Mouse (Mus musculus): ENCODE results near the gene Ncam1. TPM values are rescaled to one million over a fixed set of nuclear protein-coding genes. Genes with fewer than 3 reads are reported as not detected.
A peak's percentile ranks its signal among the peaks of the same experiment; 100 is the strongest.

Gene Ncam1
- polyA plus RNA-seq, 1 experiment: 3.2 TPM

GRCm38 (mm10) chr9:49606317-49606716 lies 192.4 kb downstream of the Ncam1 start:
- Histone ChIP-seq H3K27ac (ENCODE audit: insufficient read depth, low read depth, low read length) (no peak overlapping the region), H3K4me1 (ENCODE audit: control insufficient read depth, insufficient read depth, low read length) (no peaks in the 10 kb centered on the region), H3K36me3 (ENCODE audit: control insufficient read depth, insufficient read depth, low read length) (no peaks in the 10 kb centered on the region), H3K27me3 (replicated peaks; ENCODE audit: control insufficient read depth, insufficient read depth, low read length) (no peaks in the 10 kb centered on the region), H3K4me3 (ENCODE audit: insufficient read depth, low read depth, low read length) (no peak overlapping the region)
- TF ChIP-seq CTCF (conservative IDR thresholded peaks at IDR 0.05; ENCODE audit: insufficient read depth, insufficient read length, low read depth, low read length) (no peak), POLR2A (IDR thresholded peaks at IDR 0.05; ENCODE audit: low read depth, low read length) (no peak)
- WGBS: 30% methylated on average over 5 of the region's 5 CpGs
- DNase-seq: peak; percentile 46

GRCm38 (mm10) chr9:49605791-49606190 lies 192.9 kb downstream of the Ncam1 start:
- H3K36me3 ChIP-seq (ENCODE audit: control insufficient read depth, insufficient read depth, low read length): no peaks in the 10 kb centered on the region
- H3K4me3 ChIP-seq (ENCODE audit: insufficient read depth, low read depth, low read length): no peak overlapping the region
- H3K4me1 ChIP-seq (ENCODE audit: control insufficient read depth, insufficient read depth, low read length): no peaks in the 10 kb centered on the region
- no peaks in the 10 kb centered on the region for H3K27me3 ChIP-seq (replicated peaks; ENCODE audit: control insufficient read depth, insufficient read depth, low read length)
- TF ChIP-seq POLR2A (IDR thresholded peaks at IDR 0.05; ENCODE audit: low read depth, low read length) (no peak), CTCF (conservative IDR thresholded peaks at IDR 0.05; ENCODE audit: insufficient read depth, insufficient read length, low read depth, low read length) (no peak)
- DNase-seq: peak; percentile 47
- WGBS: 53% methylated on average over 4 of the region's 4 CpGs
- H3K27ac ChIP-seq (ENCODE audit: insufficient read depth, low read depth, low read length): no peak overlapping the region

GRCm38 (mm10) chr9:49605351-49605750 lies 193.4 kb downstream of the Ncam1 start:
- Histone ChIP-seq H3K4me3 (ENCODE audit: insufficient read depth, low read depth, low read length) (no peak overlapping the region), H3K4me1 (ENCODE audit: control insufficient read depth, insufficient read depth, low read length) (no peaks in the 10 kb centered on the region), H3K27me3 (replicated peaks; ENCODE audit: control insufficient read depth, insufficient read depth, low read length) (no peaks in the 10 kb centered on the region), H3K27ac (ENCODE audit: insufficient read depth, low read depth, low read length) (no peak overlapping the region), H3K36me3 (ENCODE audit: control insufficient read depth, insufficient read depth, low read length) (no peaks in the 10 kb centered on the region)
- TF ChIP-seq POLR2A (IDR thresholded peaks at IDR 0.05; ENCODE audit: low read depth, low read length): no peak
- 84% methylated on average over 3 of the region's 3 CpGs for WGBS
- DNase-seq: no peak

- H3K27ac ChIP-seq (ENCODE audit: insufficient read depth, low read depth, low read length): no peak overlapping the region
- H3K4me1 ChIP-seq (ENCODE audit: control insufficient read depth, insufficient read depth, low read length): no peaks in the 10 kb centered on the region
- H3K27me3 ChIP-seq (replicated peaks; ENCODE audit: control insufficient read depth, insufficient read depth, low read length): no peaks in the 10 kb centered on the region
- H3K36me3 ChIP-seq (ENCODE audit: control insufficient read depth, insufficient read depth, low read length): no peaks in the 10 kb centered on the region
- DNase-seq: no peak
- no peak for TF ChIP-seq POLR2A (IDR thresholded peaks at IDR 0.05; ENCODE audit: low read depth, low read length)
- no peak for TF ChIP-seq CTCF (conservative IDR thresholded peaks at IDR 0.05; ENCODE audit: insufficient read depth, insufficient read length, low read depth, low read length)
- 60% methylated on average over 4 of the region's 4 CpGs for WGBS
- H3K4me3 ChIP-seq (ENCODE audit: insufficient read depth, low read depth, low read length): no peak overlapping the region
These were observed 197.5 kb downstream of the Ncam1 start for GRCm38 (mm10) chr9:49601215-49601614.

GRCm38 (mm10) chr9:49595635-49596348 lies 202.9 kb downstream of the Ncam1 start:
- H3K27me3 ChIP-seq (replicated peaks; ENCODE audit: control insufficient read depth, insufficient read depth, low read length): no peaks in the 10 kb centered on the region

GRCm38 (mm10) chr9:49594876-49595634 lies 203.7 kb downstream of the Ncam1 start:
- Histone ChIP-seq H3K27ac (ENCODE audit: insufficient read depth, low read depth, low read length) (no peak overlapping the region), H3K4me1 (ENCODE audit: control insufficient read depth, insufficient read depth, low read length) (no peaks in the 10 kb centered on the region), H3K36me3 (ENCODE audit: control insufficient read depth, insufficient read depth, low read length) (no peaks in the 10 kb centered on the region), H3K27me3 (replicated peaks; ENCODE audit: control insufficient read depth, insufficient read depth, low read length) (no peaks in the 10 kb centered on the region), H3K4me3 (ENCODE audit: insufficient read depth, low read depth, low read length) (no peak overlapping the region)
- no peak for DNase-seq
- TF ChIP-seq POLR2A (IDR thresholded peaks at IDR 0.05; ENCODE audit: low read depth, low read length): no peak
- 45% methylated on average over 7 of the region's 7 CpGs for WGBS

More at GRCm38 (mm10) chr9:49595635-49596348, 202.9 kb downstream of the Ncam1 start:
- H3K36me3 ChIP-seq (ENCODE audit: control insufficient read depth, insufficient read depth, low read length): no peaks in the 10 kb centered on the region
- TF ChIP-seq POLR2A (IDR thresholded peaks at IDR 0.05; ENCODE audit: low read depth, low read length): no peak
- 40% methylated on average over 11 of the region's 11 CpGs for WGBS
- no peak overlapping the region for H3K4me3 ChIP-seq (ENCODE audit: insufficient read depth, low read depth, low read length)
- no peak overlapping the region for H3K27ac ChIP-seq (ENCODE audit: insufficient read depth, low read depth, low read length)
- no peaks in the 10 kb centered on the region for H3K4me1 ChIP-seq (ENCODE audit: control insufficient read depth, insufficient read depth, low read length)
- no peak for DNase-seq

- Histone ChIP-seq H3K27me3 (replicated peaks; ENCODE audit: control insufficient read depth, insufficient read depth, low read length) (no peaks in the 10 kb centered on the region), H3K36me3 (ENCODE audit: control insufficient read depth, insufficient read depth, low read length) (no peaks in the 10 kb centered on the region), H3K4me1 (ENCODE audit: control insufficient read depth, insufficient read depth, low read length) (no peaks in the 10 kb centered on the region), H3K27ac (ENCODE audit: insufficient read depth, low read depth, low read length) (no peak overlapping the region), H3K4me3 (ENCODE audit: insufficient read depth, low read depth, low read length) (no peak overlapping the region)
- DNase-seq: peak; percentile 10
- 41% methylated on average over 10 of the region's 10 CpGs for WGBS
- TF ChIP-seq POLR2A (IDR thresholded peaks at IDR 0.05; ENCODE audit: low read depth, low read length) (no peak), CTCF (conservative IDR thresholded peaks at IDR 0.05; ENCODE audit: insufficient read depth, insufficient read length, low read depth, low read length) (no peak)
These were observed 204.7 kb downstream of the Ncam1 start for GRCm38 (mm10) chr9:49593951-49594536.
